Mouse (Mus musculus) olfactory bulb, adult 2 months (tissue): ENCODE measurements around the gene Cenpx.

Experiments used
- CTCF ChIP-seq: fragments of 200-500 bp; IDR thresholded peaks from 2 replicates; pipeline ENCODE4 v1.5.1; 2012; ENCODE audit warnings: low read depth, mild to moderate bottlenecking, low read length, moderate library complexity; ENCODE audit not compliant: insufficient read depth
- POLR2A ChIP-seq: fragments of 200-500 bp; IDR thresholded peaks from 2 replicates; pipeline ENCODE4 v1.6.1; 2012; ENCODE audit warnings: mild to moderate bottlenecking, low read depth, low read length, moderate library complexity; ENCODE audit not compliant: insufficient read depth

DNA sequence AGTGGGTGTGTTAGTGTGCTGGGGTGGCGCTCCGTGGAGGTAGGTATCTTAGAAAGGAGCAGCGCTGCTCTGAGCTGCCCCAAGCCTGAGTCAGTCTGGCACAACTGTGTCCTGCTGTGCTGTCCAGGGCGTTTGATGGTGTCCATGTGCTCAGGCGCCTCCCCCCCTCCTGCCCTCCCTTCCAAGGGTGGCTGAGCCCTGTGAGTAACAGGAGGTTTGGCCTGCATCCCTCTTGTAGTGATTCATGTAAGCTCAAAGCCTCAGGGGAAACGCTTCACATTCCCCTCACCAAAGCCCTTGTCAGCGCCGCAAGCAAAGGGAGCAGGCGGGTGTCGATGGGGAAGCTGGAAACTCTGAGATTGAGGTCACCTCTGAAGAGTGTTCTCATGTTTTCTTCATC, 15.8 kb downstream of the Cenpx start:
- TF ChIP-seq CTCF (no peak), POLR2A (no peak)
